9 mouse cellular contexts compared by ENCODE assay signal in the genomic region with DNA sequence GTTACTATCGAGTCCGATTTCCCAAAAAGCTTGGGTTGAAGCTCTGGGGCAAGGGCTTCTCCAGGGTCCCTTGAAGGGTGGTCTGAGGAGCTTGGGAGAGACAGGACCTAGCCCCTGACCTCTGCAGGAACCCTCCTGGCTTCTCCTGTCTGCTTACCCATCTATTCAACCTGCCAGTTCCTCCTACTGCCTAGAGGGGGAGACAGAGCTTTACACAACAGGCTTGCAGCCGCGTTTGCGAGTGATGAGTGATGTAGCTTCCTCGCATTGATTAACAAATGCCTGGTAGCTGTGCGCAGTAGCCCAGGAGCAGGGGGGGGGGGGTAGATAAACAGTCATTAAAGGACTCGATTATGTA. TPM values are rescaled to one million over a fixed set of nuclear protein-coding genes. Genes with fewer than 3 reads are reported as not detected.
DNase-seq lines count a peak whose midpoint lies in the region; ATAC-seq and TF ChIP-seq lines count a peak whose summit lies in the region.
"Had no signal": no experiment of that assay in that cellular context is flagged by ENCODE, and none has a peak within 500 bp of the region (broad histone marks: within the 10 kb centered on the region; RNA-seq: fewer than 3 reads in every experiment).

No protein-coding gene starts in this region.

- 9% methylated on average over 8 of the region's 8 CpGs for WGBS in forebrain, embryonic 11.5 days
- 5% methylated on average over 8 of the region's 8 CpGs for WGBS in neural tube, embryonic 14.5 days

- peak overlapping the region; percentile 94 for H3K4me2 ChIP-seq in forebrain, embryonic 11.5 days (ENCODE audit: low read depth, low read length, severe bottlenecking)
- H3K4me2 ChIP-seq in neural tube, embryonic 14.5 days (ENCODE audit: low read depth, low read length) = peak overlapping the region; percentile 89

- H3K27ac ChIP-seq in forebrain, embryonic 11.5 days (ENCODE audit: low read depth, low read length) = no peak overlapping the region
- H3K27ac ChIP-seq in neural tube, embryonic 14.5 days (ENCODE audit: low read depth, low read length) = peak overlapping the region; percentile 8; the same call in 1 of the 2 replicates

- peaks cover 68% of the 10 kb centered on the region for H3K36me3 ChIP-seq in E14TG2a.4 (ENCODE audit: insufficient read depth, low read length)
- no peaks in the 10 kb centered on the region; the same call in 1 of the 2 replicates for H3K36me3 ChIP-seq in forebrain, embryonic 11.5 days (ENCODE audit: control insufficient read depth, insufficient read depth, low read length)
- H3K36me3 ChIP-seq in neural tube, embryonic 14.5 days (ENCODE audit: control insufficient read depth, insufficient read depth, low read length) = no peaks in the 10 kb centered on the region

- peak overlapping the region; percentile 39 for H3K9ac ChIP-seq in forebrain, embryonic 11.5 days (ENCODE audit: low read length)
- H3K9ac ChIP-seq in neural tube, embryonic 14.5 days (replicated peaks; ENCODE audit: low read depth, low read length) = peak overlapping the region; percentile 52

- peak; percentile 28 for ATAC-seq in forebrain, embryonic 11.5 days (replicated peaks; ENCODE audit: low FRiP score)
- ATAC-seq in neural tube, embryonic 14.5 days (ENCODE audit: low read depth) = peak; percentile 14; the same call in 1 of the 2 replicates

- peaks cover 15% of the 10 kb centered on the region for H3K27me3 ChIP-seq in E14TG2a.4 (ENCODE audit: insufficient read depth, low read length)
- no peaks in the 10 kb centered on the region for H3K27me3 ChIP-seq in forebrain, embryonic 11.5 days (ENCODE audit: control insufficient read depth, insufficient read depth, low read length)
- no peaks in the 10 kb centered on the region for H3K27me3 ChIP-seq in neural tube, embryonic 14.5 days (ENCODE audit: control insufficient read depth, insufficient read depth, low read length)

- peak; percentile 65 for DNase-seq in c-Kit-negative CD71-positive TER-119-positive erythroid progenitor cells, embryonic 14.5 days (ENCODE audit: low read depth, low spot score)
- peak; percentile 77 for DNase-seq in forebrain, embryonic 11.5 days (ENCODE audit: low spot score)
- DNase-seq in heart, postnatal 25 days (ENCODE audit: low spot score) = peak; percentile 58
- DNase-seq in layer of hippocampus, adult 11-12 months (ENCODE audit: low spot score) = peak; percentile 76
- peak; percentile 64 for DNase-seq in lung, adult 18-20 months
- peak; percentile 61 to 72 for DNase-seq in thymus, postnatal 36 days

- peaks cover 54% of the 10 kb centered on the region for H3K4me1 ChIP-seq in E14TG2a.4 (replicated peaks; ENCODE audit: low read depth, low read length)
- peaks cover 14% of the 10 kb centered on the region for H3K4me1 ChIP-seq in forebrain, embryonic 11.5 days (replicated peaks; ENCODE audit: control insufficient read depth, insufficient read depth, low read length)
- H3K4me1 ChIP-seq in neural tube, embryonic 14.5 days (ENCODE audit: control insufficient read depth, insufficient read depth, low read length) = peaks cover 27% of the 10 kb centered on the region

- peak overlapping the region; percentile 87 for H3K4me3 ChIP-seq in E14TG2a.4 (replicated peaks; ENCODE audit: low read length)
- peak overlapping the region; percentile 71; the same call in 1 of the 2 replicates for H3K4me3 ChIP-seq in forebrain, embryonic 11.5 days (ENCODE audit: low read depth, low read length)
- peak overlapping the region; percentile 71 for H3K4me3 ChIP-seq in neural tube, embryonic 14.5 days (ENCODE audit: low read depth, low read length)

- peak; percentile 91 for TF ChIP-seq CTCF in E14TG2a.4 (conservative IDR thresholded peaks at IDR 0.05; ENCODE audit: low read length)

- H3K9me3 ChIP-seq in E14TG2a.4 (ENCODE audit: low read length) = no peaks in the 10 kb centered on the region
- H3K9me3 ChIP-seq in forebrain, embryonic 11.5 days (ENCODE audit: control insufficient read depth, low read length) = no peaks in the 10 kb centered on the region
- H3K9me3 ChIP-seq in neural tube, embryonic 14.5 days (ENCODE audit: control insufficient read depth, low read length) = no peaks in the 10 kb centered on the region

- intact Hi-C loops in heart, postnatal 25 days (cut with DNase I) = loop anchor here (1.0 kb wide), 3 partner anchors 16 to 48 kb away; no protein-coding TSS in a partner anchor

RNA-seq across cellular contexts. Expression of gene Pdxp, which starts 1.9 kb away (rescaled TPM):
- polyA plus RNA-seq in forebrain, embryonic 11.5 days (2014; fragmentation: Nextera tagmentation; extraction: Ambion mirVana) = 37.2 and 49.2 TPM in 2 replicates
- 1 to 10 TPM in 1 of 2 experiments, under 1 TPM in 1; 0.75 to 1.4 TPM for total RNA-seq in heart, postnatal 25 days (2021)
- 74.9 and 84.7 TPM in 2 replicates for polyA plus RNA-seq in neural tube, embryonic 14.5 days (2014; fragmentation: Nextera tagmentation; extraction: Ambion mirVana)

RNA-seq across cellular contexts. Expression of gene Lgals1, which starts 10.9 kb away (rescaled TPM):
- polyA plus RNA-seq in forebrain, embryonic 11.5 days (2014; fragmentation: Nextera tagmentation; extraction: Ambion mirVana) = 279 and 319 TPM in 2 replicates
- total RNA-seq in heart, postnatal 25 days (2021) = 100 to 1,000 TPM; 188 to 192 TPM
- 50.7 and 166 TPM in 2 replicates for polyA plus RNA-seq in neural tube, embryonic 14.5 days (2014; fragmentation: Nextera tagmentation; extraction: Ambion mirVana)

RNA-seq across cellular contexts. Expression of gene Sh3bp1, which starts 16.1 kb away (rescaled TPM):
- 15.8 and 17.3 TPM in 2 replicates for polyA plus RNA-seq in forebrain, embryonic 11.5 days (2014; fragmentation: Nextera tagmentation; extraction: Ambion mirVana)
- 1 to 10 TPM; 4.1 to 4.8 TPM for total RNA-seq in heart, postnatal 25 days (2021)
- 3.4 and 4.1 TPM in 2 replicates for polyA plus RNA-seq in neural tube, embryonic 14.5 days (2014; fragmentation: Nextera tagmentation; extraction: Ambion mirVana)

RNA-seq across cellular contexts. Expression of gene Gm49510, which starts 16.2 kb away (rescaled TPM):
- polyA plus RNA-seq in forebrain, embryonic 11.5 days (2014; fragmentation: Nextera tagmentation; extraction: Ambion mirVana) = 0.13 TPM in 1 of 2 replicates, not detected in the other
- under 1 TPM in 1 of 2 experiments, not detected in 1; 0.18 TPM for total RNA-seq in heart, postnatal 25 days (2021)
- 0.21 TPM in 1 of 2 replicates, not detected in the other for polyA plus RNA-seq in neural tube, embryonic 14.5 days (2014; fragmentation: Nextera tagmentation; extraction: Ambion mirVana)
- total RNA-seq: gastrocnemius, postnatal 36 days had no signal

RNA-seq across cellular contexts. Expression of gene Nol12, which starts 19.1 kb away (rescaled TPM):
- polyA plus RNA-seq in forebrain, embryonic 11.5 days (2014; fragmentation: Nextera tagmentation; extraction: Ambion mirVana) = 56.8 and 62.6 TPM in 2 replicates
- 10 to 100 TPM; 15.6 to 16.9 TPM for total RNA-seq in heart, postnatal 25 days (2021)
- polyA plus RNA-seq in neural tube, embryonic 14.5 days (2014; fragmentation: Nextera tagmentation; extraction: Ambion mirVana) = 58.4 and 66.0 TPM in 2 replicates
